Mouse (Mus musculus) small intestine, adult 2 months (tissue): ENCODE data around the gene Mib2. TPM values are rescaled to one million over a fixed set of nuclear protein-coding genes. Genes with fewer than 3 reads are reported as not detected.

Source experiments
- H3K27ac ChIP-seq: fragments of 200-500 bp; 2 replicates; pipeline ENCODE4 v1.5.1; 2012; ENCODE audit warnings: low read depth, low read length, control low read depth, inconsistent platforms; ENCODE audit not compliant: insufficient read depth
- H3K27me3 ChIP-seq: fragments of 200-500 bp; 2 replicates; pipeline ENCODE4 v1.6.1; 2012; ENCODE audit warnings: mild to moderate bottlenecking, moderate library complexity, low read length, inconsistent platforms; ENCODE audit not compliant: control insufficient read depth, insufficient read depth
- H3K36me3 ChIP-seq: fragments of 200-500 bp; 2 replicates; pipeline ENCODE4 v1.6.1; 2012; ENCODE audit warnings: mild to moderate bottlenecking, low read length, control low read depth, inconsistent platforms; ENCODE audit not compliant: control insufficient read depth, insufficient read depth
- H3K4me1 ChIP-seq: fragments of 200-500 bp; 2 replicates; pipeline ENCODE4 v1.6.1; 2012; ENCODE audit warnings: low read length, inconsistent platforms, mixed read lengths; ENCODE audit not compliant: control insufficient read depth, insufficient read depth, insufficient read length
- H3K4me3 ChIP-seq: fragments of 200-500 bp; 2 replicates; pipeline ENCODE4 v1.5.1; 2012; ENCODE audit warnings: low read depth, mild to moderate bottlenecking, control low read depth, inconsistent platforms, low read length, moderate library complexity
- CTCF ChIP-seq: fragments of 200-500 bp; IDR thresholded peaks from 2 replicates; pipeline ENCODE4 v1.5.1; 2012; ENCODE audit warnings: low read depth, mild to moderate bottlenecking, control low read depth, inconsistent platforms, low read length, moderate library complexity, mixed read lengths; ENCODE audit not compliant: insufficient replicate concordance, insufficient read length; ENCODE audit errors: extremely low read depth
- POLR2A ChIP-seq: fragments of 200-500 bp; IDR thresholded peaks from 2 replicates; pipeline ENCODE4 v1.6.1; 2012; ENCODE audit warnings: low read depth, mild to moderate bottlenecking, control low read depth, inconsistent platforms, low read length, moderate library complexity
- WGBS: fragments of 180-500 bp; shearing (Covaris S2); methylation state at CpG from one replicate; pipeline ENCODE4 v1.1.7; 2018; 5-methylcytosine and 5-hydroxymethylcytosine counted together
- polyA plus RNA-seq: library from polyadenylated mRNA; depleted of rRNA; stranded (reverse); fragments of >200 nt; gene quantifications from 2 replicates; pipeline ENCODE4 v1.2.3, GENCODE M21; 2012; rRNA removed

Mib2 gene
- polyA plus RNA-seq: 46.3 and 85.4 TPM in 2 replicates

DNA sequence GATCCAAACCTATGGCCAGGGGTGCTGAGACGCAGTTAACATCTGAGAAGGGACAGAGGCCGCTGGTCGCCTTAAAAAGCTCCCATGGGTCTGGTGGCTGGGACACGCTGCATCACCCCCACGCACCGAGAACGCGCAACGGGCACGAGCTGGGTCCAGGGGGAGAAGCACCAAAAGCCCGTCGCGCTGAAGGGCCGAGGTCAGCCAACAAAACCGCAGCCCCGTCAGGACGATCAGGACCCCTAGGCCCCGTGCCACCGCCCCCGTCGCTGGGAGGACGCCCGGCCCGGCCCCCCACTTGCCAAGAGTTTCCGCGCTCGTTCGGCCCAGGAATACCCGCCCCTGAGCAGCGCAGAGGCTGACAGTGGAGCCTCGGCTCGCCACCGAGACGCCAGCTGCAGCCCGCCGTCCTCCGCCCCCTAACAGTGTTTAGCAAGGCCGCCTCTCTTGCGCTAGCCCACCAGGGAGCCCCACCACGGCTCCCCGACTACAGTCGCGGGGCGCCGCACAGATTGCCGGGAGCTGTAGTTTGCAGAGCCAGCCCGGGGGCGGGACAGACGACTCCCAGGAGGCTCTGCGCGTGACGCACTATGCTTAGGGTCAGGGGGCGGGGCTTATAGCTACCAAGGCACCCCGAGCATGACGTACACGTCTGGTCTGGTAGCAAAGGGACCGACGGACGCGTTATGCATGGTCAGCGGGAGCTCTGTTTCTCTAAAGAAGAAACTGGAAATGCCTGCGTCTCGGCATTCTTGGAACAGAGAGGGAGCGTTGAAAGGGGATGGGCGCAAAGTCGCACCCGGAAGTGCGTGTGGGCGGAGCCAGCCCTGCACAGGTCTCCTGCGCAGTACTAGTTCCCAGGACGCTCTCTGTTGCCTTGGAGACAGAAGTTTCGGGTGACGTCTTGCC is at the start of gene Mib2:
Gene Mib2 (minus strand): TSS at position 510 of the 909 bp plus-strand sequence.
- no peak for TF ChIP-seq CTCF
- TF ChIP-seq POLR2A: peak; percentile 53; the same call in 1 of the 2 replicates
- Histone ChIP-seq H3K4me1 (peaks cover 7% of the 10 kb centered on the region; the same call in 1 of the 2 replicates), H3K4me3 (peak within 1 kb of the TSS; percentile 77), H3K27me3 (no peaks in the 10 kb centered on the region), H3K27ac (peak within 1 kb of the TSS; percentile 86), H3K36me3 (0 out of 2 replicates have a peak, but pooled peaks cover 2% of the 10 kb centered on the region)
- 1% methylated on average over 73 of the region's 73 CpGs for WGBS

DNA sequence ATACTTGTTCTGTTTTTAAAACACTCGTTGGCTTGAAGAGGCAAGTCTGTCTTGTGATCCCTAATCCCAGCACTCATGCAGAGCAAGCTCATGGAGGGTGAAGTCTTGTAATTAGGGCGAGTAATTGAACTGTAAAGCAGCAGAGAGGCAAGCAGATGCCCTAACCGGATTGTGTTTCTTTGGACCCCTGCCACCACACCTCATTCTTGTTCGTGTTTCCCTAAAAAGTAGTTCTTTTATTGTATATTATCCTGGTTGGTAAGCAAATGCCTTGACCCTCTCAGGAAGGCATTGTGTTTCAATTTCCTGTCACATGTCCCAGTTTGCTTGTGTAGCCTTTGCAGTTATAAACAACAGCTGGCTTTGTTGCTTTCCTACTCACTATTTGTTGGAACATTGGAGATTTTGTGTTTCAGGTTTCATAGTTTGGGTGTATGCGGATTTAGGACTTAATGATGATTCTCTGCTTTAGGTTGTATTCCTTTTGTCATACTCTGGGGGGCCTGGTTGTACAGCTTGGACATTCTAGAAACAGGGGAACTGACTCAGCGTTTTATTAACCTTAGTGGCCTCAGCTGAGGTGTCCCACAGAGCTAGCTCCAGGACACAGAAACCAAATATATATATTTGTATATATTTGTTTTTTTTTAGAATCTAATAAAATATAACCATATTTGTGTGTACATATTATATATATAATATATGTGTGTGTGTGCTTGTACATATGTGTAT is 41.7 kb upstream of the Mib2 start:
- no peaks in the 10 kb centered on the region for H3K27me3 ChIP-seq
- 56% methylated on average over 6 of the region's 6 CpGs for WGBS
- peaks cover 16% of the 10 kb centered on the region for H3K36me3 ChIP-seq
- 0 out of 2 replicates have a peak overlapping the region, but pooled peaks have one; percentile 6 for H3K27ac ChIP-seq
- no peak overlapping the region for H3K4me3 ChIP-seq
- TF ChIP-seq POLR2A (no peak), CTCF (no peak)
- peaks cover 2% of the 10 kb centered on the region; the same call in 1 of the 2 replicates for H3K4me1 ChIP-seq

DNA sequence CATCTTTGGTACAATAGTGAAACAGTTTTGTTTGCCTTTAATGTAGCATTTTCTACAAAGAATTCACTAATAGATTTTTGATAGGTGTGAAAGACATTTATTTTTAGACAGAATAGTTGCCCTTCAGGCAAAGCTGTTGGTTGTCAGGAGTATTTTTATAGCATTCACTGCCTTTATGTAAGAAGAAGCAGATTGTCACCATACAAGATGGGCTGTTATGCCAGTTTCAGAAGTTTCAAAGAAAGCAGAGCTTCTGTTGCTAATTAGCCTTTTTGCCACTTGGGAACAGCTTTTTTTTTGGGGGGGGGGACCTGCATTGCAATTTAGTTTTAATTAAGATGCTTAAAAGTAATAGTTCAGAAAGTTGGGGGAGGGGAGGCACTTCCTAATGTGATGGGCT is 40.0 kb upstream of the Mib2 start:
- Histone ChIP-seq H3K27ac (no peak overlapping the region), H3K4me3 (no peak overlapping the region), H3K27me3 (no peaks in the 10 kb centered on the region), H3K4me1 (peaks cover 2% of the 10 kb centered on the region; the same call in 1 of the 2 replicates), H3K36me3 (peaks cover 3% of the 10 kb centered on the region; the same call in 1 of the 2 replicates)
- TF ChIP-seq CTCF (no peak), POLR2A (no peak)

DNA sequence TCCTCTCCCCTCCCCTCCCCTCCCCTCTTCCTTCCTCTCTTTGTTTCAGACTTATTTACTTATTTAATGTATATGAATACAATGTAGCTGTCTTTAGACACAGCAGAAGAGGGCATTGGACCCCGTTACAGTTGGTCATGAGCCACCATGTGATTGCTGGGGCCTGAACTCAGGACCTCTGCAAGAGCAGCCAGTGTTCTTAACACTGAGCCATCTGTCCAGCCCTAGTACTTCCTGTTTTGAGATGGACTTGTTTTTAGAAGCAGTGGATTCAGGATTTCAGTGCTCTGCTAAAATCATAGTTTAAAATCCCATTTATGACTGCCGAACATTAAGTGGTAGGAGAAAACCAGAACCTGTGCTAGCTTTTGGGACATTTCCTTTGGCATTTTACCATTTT is 39.6 kb upstream of the Mib2 start:
- TF ChIP-seq CTCF: no peak
- no peak for TF ChIP-seq POLR2A
- Histone ChIP-seq H3K27ac (no peak overlapping the region), H3K4me1 (peaks cover 2% of the 10 kb centered on the region), H3K36me3 (peaks cover 3% of the 10 kb centered on the region; the same call in 1 of the 2 replicates), H3K4me3 (no peak overlapping the region), H3K27me3 (no peaks in the 10 kb centered on the region)
- 66% methylated on average over 2 of the region's 2 CpGs for WGBS

DNA sequence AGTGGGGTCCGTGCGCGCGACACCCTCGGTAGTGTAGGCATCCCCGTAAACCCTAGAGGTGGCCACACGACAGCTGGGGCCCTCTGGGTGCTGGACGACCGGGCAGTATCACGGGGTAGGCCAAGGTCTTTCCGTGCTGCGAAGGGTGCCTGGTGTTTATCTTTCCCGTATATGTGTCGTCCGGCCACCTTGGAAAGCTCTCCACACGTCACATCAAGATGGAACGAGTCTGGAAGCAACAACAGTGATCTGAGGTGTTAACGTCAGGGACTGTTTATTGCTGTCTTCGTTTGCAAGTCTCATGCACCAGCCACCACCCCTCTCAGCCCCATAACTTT is 36.6 kb upstream of the Mib2 start:
- Histone ChIP-seq H3K4me3 (peak overlapping the region; percentile 67), H3K4me1 (peaks cover 2% of the 10 kb centered on the region), H3K27me3 (no peaks in the 10 kb centered on the region), H3K36me3 (peaks cover 3% of the 10 kb centered on the region; the same call in 1 of the 2 replicates), H3K27ac (peak overlapping the region; percentile 87)
- TF ChIP-seq POLR2A: no peak
- no peak for TF ChIP-seq CTCF
- under 1% methylated on average over 19 of the region's 19 CpGs for WGBS

DNA sequence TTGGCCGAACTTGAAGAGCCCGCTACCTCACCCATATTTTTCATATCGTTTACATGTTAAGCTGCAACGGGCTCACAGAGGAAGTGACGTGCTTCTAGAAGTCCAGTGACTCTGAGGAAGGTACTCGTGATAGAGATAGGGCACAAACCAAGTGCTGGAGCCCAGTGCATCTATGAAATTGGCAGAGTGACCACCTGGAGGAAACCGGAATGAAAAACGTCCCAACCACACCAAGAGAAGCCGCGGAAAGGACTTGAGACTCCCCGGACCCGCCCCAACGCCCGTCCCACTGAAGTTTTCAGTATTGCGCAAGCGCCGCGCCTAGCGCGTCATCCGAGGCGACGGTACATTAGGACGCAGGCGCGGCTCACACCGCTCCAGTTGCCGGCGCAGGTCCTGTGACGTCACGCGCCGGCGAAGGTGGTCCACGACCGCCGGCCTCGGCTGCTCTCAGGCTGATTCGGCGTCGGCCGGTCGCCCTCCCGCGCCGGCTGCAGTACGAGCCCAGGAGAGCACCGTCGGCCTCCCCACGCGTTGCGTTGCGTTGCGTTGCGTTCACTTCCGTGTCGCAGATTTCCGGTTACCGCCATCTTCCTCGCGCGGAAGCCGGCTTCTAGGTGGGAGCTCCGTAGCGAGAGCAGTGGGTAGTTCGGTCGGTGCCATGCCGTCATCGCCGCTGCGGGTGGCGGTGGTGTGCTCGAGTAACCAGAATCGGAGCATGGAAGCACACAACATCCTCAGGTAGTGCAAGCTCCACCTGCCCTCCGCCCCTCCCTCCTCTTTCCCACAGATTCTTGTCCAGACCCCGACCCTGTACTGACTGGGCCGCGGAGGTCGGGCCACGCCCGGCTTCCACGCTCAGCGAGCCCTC is 36.0 kb upstream of the Mib2 start, which contains the start of gene Ssu72:
Gene Ssu72 (plus strand): TSS at position 80 of the 871 bp plus-strand sequence.
- H3K4me1 ChIP-seq: peaks cover 2% of the 10 kb centered on the region
- H3K27me3 ChIP-seq: no peaks in the 10 kb centered on the region
- peaks cover 2% of the 10 kb centered on the region; the same call in 1 of the 2 replicates for H3K36me3 ChIP-seq
- WGBS: 1% methylated on average over 83 of the region's 83 CpGs
- H3K4me3 ChIP-seq: peak within 1 kb of the TSS; percentile 67
- no peak for TF ChIP-seq CTCF
- 0 out of 2 replicates have a peak, but pooled peaks have one; percentile 69 for TF ChIP-seq POLR2A
- H3K27ac ChIP-seq: peak within 1 kb of the TSS; percentile 90
